Comparison of ENCODE assay signal across 12 mouse cellular contexts in the genomic region with DNA sequence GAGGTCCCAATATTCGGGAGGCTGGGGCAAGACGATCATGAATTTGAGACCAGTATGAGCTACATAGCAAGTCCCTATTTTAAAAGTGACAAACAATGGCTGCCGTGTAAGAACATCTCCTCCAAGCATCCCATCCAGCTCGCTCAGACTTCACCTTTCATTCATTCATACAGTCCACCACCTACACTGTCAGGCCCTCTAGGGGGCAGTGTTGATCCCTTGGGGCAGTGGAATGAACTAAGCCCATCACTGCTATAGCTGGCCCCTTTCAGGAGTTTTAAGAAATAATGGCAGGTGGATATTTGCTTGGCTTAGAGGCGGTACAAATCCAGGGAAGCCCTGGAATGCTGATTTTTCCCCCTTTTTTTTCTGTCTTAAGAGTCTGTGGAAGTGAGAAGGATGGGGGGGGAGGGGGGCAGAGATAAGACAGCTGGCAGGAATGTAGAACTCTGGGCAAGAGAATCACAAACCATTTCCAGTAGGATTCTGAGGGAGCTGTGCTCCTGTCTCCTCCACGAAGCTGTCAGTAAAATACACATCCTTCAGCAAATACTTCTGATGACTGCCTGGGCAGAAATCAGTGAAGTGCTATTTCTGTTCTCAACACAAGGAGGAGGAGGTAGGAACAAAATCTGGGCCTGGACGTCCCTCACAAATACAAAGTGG. TPM values are rescaled to one million over a fixed set of nuclear protein-coding genes. Genes with fewer than 3 reads are reported as not detected.
A peak's percentile ranks its signal among the peaks of the same experiment; 100 is the strongest.
DNase-seq lines count a peak whose midpoint lies in the region; ATAC-seq and TF ChIP-seq lines count a peak whose summit lies in the region.
"Had no signal": no experiment of that assay in that cellular context is flagged by ENCODE, and none has a peak within 500 bp of the region (broad histone marks: within the 10 kb centered on the region; RNA-seq: fewer than 3 reads in every experiment).

No protein-coding gene starts in this region.

- intact Hi-C loops in gastrocnemius, adult 2 months (cut with DNase I), result loop anchor here (1.0 to 5.0 kb wide), 3 partner anchors 50 to 105 kb away; no protein-coding TSS in a partner anchor
- intact Hi-C loops in gastrocnemius, postnatal 14 days (cut with DNase I; ENCODE audit: low total_unique reads), result loop anchor here (10.0 kb wide), 1 partner anchor 95 kb away; no protein-coding TSS in a partner anchor

- no peak for ATAC-seq in lung, postnatal 0 days
- ATAC-seq in forebrain, embryonic 16.5 days, result peak; percentile 54; the same call in 1 of the 2 replicates
- no peak for ATAC-seq in inflammation-experienced regulatory T-cells, adult 6 months

- H3K4me3 ChIP-seq in gastrocnemius, adult 2 months, result no peak overlapping the region
- H3K4me3 ChIP-seq in lung, postnatal 0 days (ENCODE audit: low read depth, low read length), result no peak overlapping the region
- no peak overlapping the region for H3K4me3 ChIP-seq in MEL (ENCODE audit: control insufficient read depth in 1 of 2, insufficient read depth in 1 of 2, low read depth in 2 of 2, low read length in 2 of 2)
- no peak overlapping the region for H3K4me3 ChIP-seq in forebrain, embryonic 16.5 days (replicated peaks; ENCODE audit: low read length)
- H3K4me3 ChIP-seq: limb, embryonic 12.5 days had no signal

- H3K4me1 ChIP-seq in lung, postnatal 0 days (ENCODE audit: insufficient read depth, low read depth, low read length), result no peaks in the 10 kb centered on the region
- no peaks in the 10 kb centered on the region for H3K4me1 ChIP-seq in MEL (ENCODE audit: control insufficient read depth in 1 of 2, insufficient read depth in 2 of 2, low read length in 2 of 2)
- H3K4me1 ChIP-seq in forebrain, embryonic 16.5 days (replicated peaks; ENCODE audit: control insufficient read depth, insufficient read depth, low read length), result no peaks in the 10 kb centered on the region
- H3K4me1 ChIP-seq: limb, embryonic 12.5 days had no signal

- DNase-seq in gastrocnemius, adult 2 months, result peak; percentile 53
- DNase-seq in gastrocnemius, postnatal 14 days, result no peak
- no peak for DNase-seq in lung, postnatal 0 days (ENCODE audit: low spot score)
- no peak for DNase-seq in lung, postnatal 4 days
- DNase-seq in MEL (ENCODE audit: low read depth, low spot score), result no peak
- no peak for DNase-seq in embryo, embryonic 9.5 days (ENCODE audit: extremely low spot score)
- DNase-seq: cerebellum, postnatal 10 days; gastrocnemius, postnatal 25 days; kidney, adult 18-20 months had no signal

- TF ChIP-seq EP300 in lung, postnatal 0 days (IDR thresholded peaks at IDR 0.05), result no peak
- no peak for TF ChIP-seq EP300 in MEL (IDR thresholded peaks at IDR 0.05; ENCODE audit: low read depth in 1 of 2, low read length in 2 of 2)

- no peak overlapping the region for H3K4me2 ChIP-seq in lung, postnatal 0 days (replicated peaks; ENCODE audit: low read depth, low read length)
- H3K4me2 ChIP-seq in forebrain, embryonic 16.5 days (ENCODE audit: low read length), result no peak overlapping the region
- H3K4me2 ChIP-seq: limb, embryonic 12.5 days had no signal

- no peak for TF ChIP-seq POLR2A in MEL (IDR thresholded peaks at IDR 0.05; ENCODE audit: control insufficient read depth in 1 of 2, insufficient read depth in 1 of 2, low read depth in 1 of 2, low read length in 2 of 2, poor library complexity in 1 of 2)

- no peak overlapping the region for H3K27ac ChIP-seq in gastrocnemius, adult 2 months
- no peak overlapping the region for H3K27ac ChIP-seq in lung, postnatal 0 days (ENCODE audit: low read length)
- H3K27ac ChIP-seq in MEL (ENCODE audit: control insufficient read depth, low read depth, low read length), result no peak overlapping the region
- no peak overlapping the region for H3K27ac ChIP-seq in forebrain, embryonic 16.5 days (ENCODE audit: low read length)
- H3K27ac ChIP-seq: limb, embryonic 12.5 days had no signal

- TF ChIP-seq CTCF in gastrocnemius, adult 2 months (IDR thresholded peaks at IDR 0.05), result peak; percentile 82
- 0 out of 2 replicates have a peak, but pooled peaks have one; percentile 23 for TF ChIP-seq CTCF in lung, postnatal 0 days (IDR thresholded peaks at IDR 0.05)
- TF ChIP-seq CTCF in MEL (IDR thresholded peaks at IDR 0.05 in 2 of 3, conservative IDR thresholded peaks at IDR 0.05 in 1 of 3; ENCODE audit: control insufficient read depth in 1 of 3, insufficient read depth in 1 of 3, low read depth in 2 of 3, low read length in 3 of 3, poor library complexity in 1 of 3, severe bottlenecking in 1 of 3), result peak; percentile 34 to 48 (median 46)

- H3K36me3 ChIP-seq in lung, postnatal 0 days (ENCODE audit: insufficient read depth, low read length), result no peaks in the 10 kb centered on the region
- H3K36me3 ChIP-seq in MEL (ENCODE audit: control insufficient read depth in 1 of 2, insufficient read depth in 2 of 2, low read length in 2 of 2), result no peaks in the 10 kb centered on the region
- no peaks in the 10 kb centered on the region for H3K36me3 ChIP-seq in forebrain, embryonic 16.5 days (ENCODE audit: control insufficient read depth, insufficient read depth)

- no peaks in the 10 kb centered on the region for H3K27me3 ChIP-seq in lung, postnatal 0 days (replicated peaks; ENCODE audit: insufficient read depth, low read length)
- H3K27me3 ChIP-seq in MEL (ENCODE audit: control insufficient read depth in 1 of 2, insufficient read depth in 2 of 2, low read length in 2 of 2), result peaks cover 0 to 1% of the 10 kb centered on the region in 2 experiments; a peak in 1 of 4 replicates
- no peaks in the 10 kb centered on the region for H3K27me3 ChIP-seq in forebrain, embryonic 16.5 days (replicated peaks; ENCODE audit: control insufficient read depth, insufficient read depth, low read length)
- H3K27me3 ChIP-seq: limb, embryonic 12.5 days had no signal

- WGBS in lung, postnatal 0 days, result 62% methylated on average over 7 of the region's 7 CpGs
- WGBS in forebrain, embryonic 16.5 days, result 85% methylated on average over 7 of the region's 7 CpGs

- H3K9me3 ChIP-seq in lung, postnatal 0 days (ENCODE audit: low read length), result no peaks in the 10 kb centered on the region
- H3K9me3 ChIP-seq in MEL (replicated peaks; ENCODE audit: insufficient read depth, low read length), result no peaks in the 10 kb centered on the region
- 0 out of 2 replicates have a peak, but pooled peaks cover 3% of the 10 kb centered on the region for H3K9me3 ChIP-seq in forebrain, embryonic 16.5 days (ENCODE audit: control insufficient read depth, low read length)

- no peak overlapping the region for H3K9ac ChIP-seq in lung, postnatal 0 days (replicated peaks; ENCODE audit: low read depth)
- no peak overlapping the region for H3K9ac ChIP-seq in MEL (ENCODE audit: control insufficient read depth, low read depth, low read length, poor library complexity, severe bottlenecking)
- no peak overlapping the region for H3K9ac ChIP-seq in forebrain, embryonic 16.5 days (replicated peaks; ENCODE audit: low read depth, low read length)
- H3K9ac ChIP-seq: limb, embryonic 12.5 days had no signal

- TF ChIP-seq RAD21 in MEL (IDR thresholded peaks at IDR 0.05; ENCODE audit: low read depth, low read length), result peak; percentile 7; the same call in 1 of the 2 replicates

- no peaks in the 10 kb centered on the region for H3K79me2 ChIP-seq in MEL (ENCODE audit: control insufficient read depth, insufficient read depth, low read length, poor library complexity)

TF ChIP-seq in MEL, 35 proteins besides CTCF, POLR2A, EP300 and RAD21:
- TF ChIP-seq ETS1 (IDR thresholded peaks at IDR 0.05; ENCODE audit: low read depth, low read length), result no peak
- no peak for TF ChIP-seq MEF2A (IDR thresholded peaks at IDR 0.05; ENCODE audit: extremely low read depth, insufficient replicate concordance, low read depth, low read length, poor library complexity, severe bottlenecking)
- TF ChIP-seq BHLHE40 (IDR thresholded peaks at IDR 0.05; ENCODE audit: borderline replicate concordance, low read depth, low read length), result no peak
- TF ChIP-seq E2F4 (IDR thresholded peaks at IDR 0.05; ENCODE audit: borderline replicate concordance, low read depth, low read length), result no peak
- no peak for TF ChIP-seq POLR2AphosphoS5 (IDR thresholded peaks at IDR 0.05; ENCODE audit: borderline replicate concordance, low read depth, low read length)
- TF ChIP-seq NRF1 (IDR thresholded peaks at IDR 0.05; ENCODE audit: insufficient read depth, low read depth, low read length, poor library complexity, severe bottlenecking), result no peak
- TF ChIP-seq SIN3A (IDR thresholded peaks at IDR 0.05; ENCODE audit: low read length), result no peak
- no peak for TF ChIP-seq USF2 (IDR thresholded peaks at IDR 0.05; ENCODE audit: borderline replicate concordance in 1 of 2, insufficient read depth in 1 of 2, low read depth in 1 of 2, low read length in 2 of 2)
- no peak for TF ChIP-seq TAL1 (IDR thresholded peaks at IDR 0.05; ENCODE audit: low read length)

RNA-seq across cellular contexts. Expression of a gene that starts 49.9 kb away (rescaled TPM):
- total RNA-seq in gastrocnemius, adult 2 months (2021), result 10 to 100 TPM; 17.0 to 23.8 TPM
- 10 to 100 TPM; 31.5 to 34.4 TPM for total RNA-seq in gastrocnemius, postnatal 14 days (2021)
- polyA plus RNA-seq in lung, postnatal 0 days (2015; fragmentation: Nextera tagmentation; extraction: Ambion mirVana), result 114 and 116 TPM in 2 replicates
- total RNA-seq in MEL (2012; rRNA removed), result 0.10 and 0.15 TPM in 2 replicates
- polyA plus RNA-seq in MEL (2012; ENCODE audit: insufficient read depth in 1 of 2, insufficient read length in 2 of 2, low read depth in 1 of 2, low replicate concordance in 2 of 2, missing spikeins in 1 of 2), result under 1 TPM in 1 of 2 experiments, not detected in 1; 0.33 TPM
- 8.1 and 9.0 TPM in 2 replicates for polyA plus RNA-seq in forebrain, embryonic 16.5 days (2015; fragmentation: Nextera tagmentation; extraction: Ambion mirVana)
- polyA plus RNA-seq in inflammation-experienced regulatory T-cells, adult 6 months (2017; shearing (Covaris generic)), result under 1 TPM; 0.34 to 0.46 (median 0.40) TPM

Comparison
In these comparisons a context has a peak if more than half of its experiments do, and no peak if none do; other contexts are left out.
1. CTCF ChIP-seq: peak in every context shown above with its lines; median percentile 82 in gastrocnemius, adult 2 months; 46 in MEL; 23 in lung, postnatal 0 days.
2. RNA of a gene that starts 49.9 kb away (polyA plus RNA-seq): 114 to 116 TPM in lung, postnatal 0 days; 8.1 to 9.0 TPM in forebrain, embryonic 16.5 days, 0.34 to 0.46 TPM in inflammation-experienced regulatory T-cells, adult 6 months and 0.33 TPM in MEL; every median in the first group is over 10 times any median in the second.